Mouse (Mus musculus): ENCODE measurements at regions not wholly inside any gene's neighbourhood (a gene's known extent, or its start where the extent isn't known, plus 50 kb on each side); places are given as distances from the start of the nearest gene placed in this dataset.

DNA sequence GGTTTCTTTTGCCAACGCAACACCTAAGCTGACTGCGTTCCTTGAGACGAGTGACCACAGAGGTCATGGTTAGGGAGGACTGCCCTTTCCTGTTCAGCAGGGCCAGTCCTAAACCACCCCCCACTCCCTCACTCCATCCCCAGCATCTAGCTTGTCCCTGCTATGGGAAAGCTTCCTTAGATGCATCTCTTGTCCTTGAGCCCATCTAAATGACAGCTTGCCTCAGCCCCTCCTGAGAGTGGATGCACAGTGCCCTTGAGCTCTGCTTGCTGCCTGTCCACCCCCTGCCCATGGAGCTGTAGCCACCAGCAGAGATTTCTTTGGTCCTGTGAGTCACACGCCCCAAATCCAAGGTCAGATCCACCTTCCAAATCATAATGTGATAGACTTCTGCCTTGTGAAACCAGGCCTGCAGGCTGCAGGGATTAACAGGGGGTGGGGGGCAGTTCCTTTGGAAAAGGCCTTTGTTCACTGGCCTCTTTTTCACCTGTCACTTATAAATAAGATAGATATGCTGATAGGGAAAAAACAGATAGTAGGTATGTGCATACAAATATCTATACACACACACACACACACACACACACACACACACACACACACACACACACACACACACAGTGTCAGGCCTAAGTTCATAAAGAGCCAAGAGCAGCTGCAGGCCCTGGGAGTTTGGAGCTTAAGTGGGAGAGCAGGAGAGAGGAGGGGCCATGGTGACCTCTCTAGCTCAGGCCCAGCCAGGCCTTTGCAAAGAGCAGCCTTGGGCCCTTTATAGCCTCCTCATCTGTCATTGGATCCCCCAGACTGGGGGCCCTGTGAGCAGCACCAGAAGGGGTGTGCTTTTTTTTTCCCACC is 56.4 kb upstream of the Adra2c start:
- DNase-seq (ENCODE audit: low spot score), result no peak

GRCm38 (mm10) chr5:35216271-35216670 is 61.8 kb upstream of the Adra2c start:
- DNase-seq (ENCODE audit: low spot score), result no peak

DNA sequence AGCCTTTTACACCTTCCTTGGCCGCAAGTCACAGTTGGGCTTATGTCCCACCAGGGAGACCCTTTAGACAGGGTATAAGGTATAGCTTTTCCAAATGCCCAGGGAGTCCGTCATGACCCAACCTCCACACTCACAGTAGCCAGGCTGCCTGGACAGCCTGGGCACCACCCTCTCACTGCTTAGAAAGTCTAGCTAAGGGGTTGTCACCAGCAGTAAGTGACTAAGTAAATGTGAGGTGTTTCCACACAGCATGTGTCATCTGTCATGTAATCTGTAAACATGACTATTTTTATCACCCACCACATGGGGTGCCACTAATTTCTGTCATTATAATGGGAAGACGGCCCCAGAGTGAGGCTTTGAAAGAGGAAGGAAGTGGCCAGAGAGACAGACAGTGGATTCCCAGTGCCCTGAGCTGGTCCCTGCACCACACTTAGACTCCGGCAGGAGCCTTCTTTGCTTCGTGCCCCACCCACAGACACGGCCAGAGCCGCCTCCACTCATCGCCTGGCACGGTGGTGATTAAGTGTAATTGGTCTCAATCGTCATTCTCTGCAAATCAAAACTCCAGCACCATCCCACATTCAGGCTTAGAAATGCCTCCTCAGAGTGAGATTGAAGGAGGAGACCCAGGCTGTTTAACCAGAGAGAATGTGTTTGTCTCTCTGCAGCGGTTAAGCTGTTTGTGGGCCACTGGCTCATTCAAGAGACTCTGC is 62.5 kb upstream of the Adra2c start:
- DNase-seq (ENCODE audit: low spot score), result no peak

DNA sequence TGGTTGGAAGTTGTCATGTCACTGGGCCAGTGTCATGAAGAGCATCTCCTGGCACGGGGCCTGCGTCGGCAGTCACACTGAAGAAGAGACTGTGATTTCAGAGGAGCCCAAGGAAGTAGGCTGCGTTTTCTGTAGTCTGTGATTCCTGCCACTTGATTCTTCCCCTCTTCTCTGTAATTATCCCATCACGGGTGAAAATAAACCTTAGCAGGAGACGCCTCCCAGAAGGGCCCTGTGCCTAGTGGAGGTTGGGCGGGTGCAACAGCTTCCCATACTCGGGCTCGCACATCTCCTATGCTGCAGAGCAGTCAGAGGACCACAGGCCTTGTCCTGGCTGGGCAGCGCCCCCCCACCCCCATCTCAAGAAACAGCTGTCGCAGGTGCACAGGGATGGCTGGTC is 63.1 kb upstream of the Adra2c start:
- DNase-seq (ENCODE audit: low spot score), result no peak

DNA sequence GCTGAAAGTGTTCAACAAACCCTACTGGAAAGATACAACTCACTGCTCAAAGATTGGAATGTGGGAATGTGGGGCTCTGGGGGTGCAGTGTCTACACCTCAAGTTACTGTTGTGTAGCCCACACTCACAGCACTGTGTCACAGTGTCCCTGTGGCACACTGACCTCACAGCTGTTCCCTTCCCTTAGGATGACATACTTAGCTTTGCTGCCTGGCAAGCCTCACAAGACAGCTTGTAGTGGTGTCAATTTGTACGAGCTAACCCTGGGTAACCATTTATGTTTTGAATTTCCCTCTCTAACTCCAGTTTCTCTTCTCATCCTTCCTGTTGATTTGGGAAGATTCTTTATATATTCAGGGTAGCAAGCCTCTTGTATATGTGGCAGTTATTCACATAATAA is 68.8 kb upstream of the Adra2c start:
- DNase-seq (ENCODE audit: low spot score), result no peak

DNA sequence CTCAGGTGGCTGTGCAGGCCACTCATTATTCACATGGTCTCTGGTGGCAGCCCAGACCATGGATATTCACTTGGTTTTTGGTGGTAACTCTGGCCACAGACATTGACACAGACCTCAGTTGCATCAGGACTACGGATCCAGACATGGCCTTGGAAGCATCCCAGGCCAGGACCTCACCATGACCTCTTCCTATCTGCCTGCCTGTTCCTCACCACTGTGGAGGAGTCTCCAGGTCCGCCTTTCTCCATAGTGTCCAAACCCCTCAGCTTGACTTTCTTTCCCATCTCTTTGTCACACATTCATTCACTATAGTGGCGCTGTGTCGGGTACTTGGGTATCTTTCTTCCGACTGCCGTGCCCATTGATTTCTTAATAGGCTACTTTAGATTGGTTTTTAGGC is 74.1 kb upstream of the Adra2c start:
- no peak for DNase-seq (ENCODE audit: low spot score)

- no peak for DNase-seq (ENCODE audit: low spot score)
These were observed 79.7 kb upstream of the Adra2c start for GRCm38 (mm10) chr5:35198468-35198867.

DNA sequence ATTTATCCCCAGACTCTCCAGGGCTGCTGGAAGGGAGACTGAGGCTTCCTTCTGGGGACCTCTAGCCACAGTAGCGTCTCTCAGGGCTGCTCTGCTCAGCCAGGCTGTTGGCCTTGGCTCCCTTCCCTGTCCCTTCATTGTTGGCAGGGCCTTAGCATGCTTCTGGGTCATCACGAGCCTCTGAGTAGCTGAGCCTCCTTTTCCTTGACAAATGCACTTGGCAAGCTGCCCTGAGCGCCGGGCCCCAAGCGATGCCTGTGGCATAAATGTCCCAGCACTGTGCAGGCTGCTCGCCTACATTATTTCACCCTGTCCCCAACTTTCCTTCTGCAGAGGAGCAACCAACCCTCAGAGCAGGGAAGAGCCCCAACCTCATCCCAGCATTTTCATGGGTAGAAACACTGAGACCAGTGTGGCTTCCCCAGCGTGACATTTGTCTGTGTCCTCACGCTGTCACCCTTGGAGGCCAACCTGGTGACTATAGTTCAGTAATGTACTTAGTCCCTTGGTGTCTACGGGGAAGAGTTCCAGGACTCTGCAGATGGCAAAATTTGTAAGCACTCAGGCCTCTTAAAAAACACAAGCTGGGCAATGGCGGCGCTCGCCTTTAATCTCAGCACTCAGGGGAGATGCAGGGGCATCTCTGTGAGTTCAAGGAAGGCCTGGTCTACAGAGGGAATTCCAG is 83.7 kb upstream of the Lrpap1 start:
- peak; percentile 59 for DNase-seq (ENCODE audit: low spot score)

DNA sequence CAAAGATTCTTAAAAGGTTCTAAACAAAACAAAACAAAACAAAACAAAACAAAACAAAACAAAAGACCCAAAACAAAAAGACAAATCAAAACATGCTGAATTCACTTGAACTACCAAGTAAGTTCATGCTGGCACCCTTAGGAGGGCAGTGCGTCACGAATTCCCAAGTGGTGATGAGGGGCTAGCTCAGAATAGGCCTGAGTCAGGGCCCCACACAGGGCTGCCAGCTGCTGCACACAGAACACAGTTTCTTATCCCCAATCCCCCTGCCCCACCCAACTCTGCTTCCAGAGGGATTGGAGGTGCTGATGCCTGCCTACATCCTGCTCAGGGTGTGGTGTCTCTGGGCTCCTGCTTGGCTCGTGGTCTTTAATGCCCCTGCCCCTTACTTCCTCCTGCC is 80.3 kb upstream of the Lrpap1 start:
- no peak for DNase-seq (ENCODE audit: low spot score)

DNA sequence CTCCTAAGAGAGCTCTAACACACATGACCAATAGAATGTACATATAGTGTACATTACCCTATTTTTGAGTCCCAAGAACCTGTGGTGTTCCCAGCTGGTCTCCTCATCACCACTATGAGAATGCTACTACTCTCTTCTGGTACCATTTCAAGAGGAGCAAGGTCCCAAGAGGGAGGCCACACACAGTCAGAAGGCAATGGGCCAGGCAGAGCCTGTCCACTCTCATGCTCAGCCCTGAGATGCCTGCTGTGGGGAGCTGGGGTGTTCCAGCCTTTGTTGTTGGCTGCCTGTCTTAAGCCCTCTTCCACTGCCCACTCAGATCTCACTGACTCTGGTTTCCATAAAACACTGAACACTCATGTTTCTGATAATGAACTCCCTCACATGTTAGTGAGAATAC is 79.7 kb upstream of the Lrpap1 start:
- DNase-seq (ENCODE audit: low spot score), result no peak

DNA sequence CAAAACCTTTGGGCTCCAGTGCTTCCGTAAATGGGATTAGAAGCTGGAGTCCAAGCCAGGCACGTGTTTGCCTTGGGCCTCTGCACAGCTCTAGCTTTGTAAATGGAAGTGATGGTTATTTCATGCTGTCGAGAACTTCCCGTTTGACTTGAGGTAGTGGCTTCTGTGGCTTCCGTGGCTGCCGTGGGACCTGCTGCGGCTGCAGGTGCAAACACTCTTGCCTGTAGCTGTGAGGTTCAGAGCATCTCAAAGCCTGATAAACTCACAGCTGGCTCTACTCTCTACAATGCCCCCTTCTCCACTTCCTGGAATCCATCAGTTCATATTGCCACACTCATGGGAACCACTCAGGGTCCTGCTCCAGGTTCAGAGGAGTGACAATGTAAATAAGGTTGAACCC is 77.9 kb upstream of the Lrpap1 start:
- DNase-seq (ENCODE audit: low spot score), result no peak

DNA sequence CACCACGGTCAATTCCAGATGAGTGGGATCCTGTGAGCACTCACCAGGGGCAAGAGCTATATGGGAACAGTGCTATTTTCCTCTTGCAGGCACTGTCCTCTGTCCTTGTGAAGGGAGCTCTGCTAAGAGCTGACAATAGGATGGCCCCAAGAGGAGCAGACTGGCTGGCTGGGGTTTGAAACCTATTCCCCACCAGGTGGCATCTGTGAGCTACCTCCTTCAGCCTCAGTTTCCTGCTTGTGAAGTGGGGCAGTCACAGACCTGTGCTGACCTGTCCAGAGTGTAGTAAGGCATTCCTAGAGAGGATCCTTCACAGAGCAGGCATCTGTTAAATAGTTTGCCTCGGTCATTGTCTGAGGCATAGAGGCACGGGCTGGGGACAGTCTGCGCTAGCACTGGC is 71.8 kb upstream of the Lrpap1 start:
- no peak for DNase-seq (ENCODE audit: low spot score)

DNA sequence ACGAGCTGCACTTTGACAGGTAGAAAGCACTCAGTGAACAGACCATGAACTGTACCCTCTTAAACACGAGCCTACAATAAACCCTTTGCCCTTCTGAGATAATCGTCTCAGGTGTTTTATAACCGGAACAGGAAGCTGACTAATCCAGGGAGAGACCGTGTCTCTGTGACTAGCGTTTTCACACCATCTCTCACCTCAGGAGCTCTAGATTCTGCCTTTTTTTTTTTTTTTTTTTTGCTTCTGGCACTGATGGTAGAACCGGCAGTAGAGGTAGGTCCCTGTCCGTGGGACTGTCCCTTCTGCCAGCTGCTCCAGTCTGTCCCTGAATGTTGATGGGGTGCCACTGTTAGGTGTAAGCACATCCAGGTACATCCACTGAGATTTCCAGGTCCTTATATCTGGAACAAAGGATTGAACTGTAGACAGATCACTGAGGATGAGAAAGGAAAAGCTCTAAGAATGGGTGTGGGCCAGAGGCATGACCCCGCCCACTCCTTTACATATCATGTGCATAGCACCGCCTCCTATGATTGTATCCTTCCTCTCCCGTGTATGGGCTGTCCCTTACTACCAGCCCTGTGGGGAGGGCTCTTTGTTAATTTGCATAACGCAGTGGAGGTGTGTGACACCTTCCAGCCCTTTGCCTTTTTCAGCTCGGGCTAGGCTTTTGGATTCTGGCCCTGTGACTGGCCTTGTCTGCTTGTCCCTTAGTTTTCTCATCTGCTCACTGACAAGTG is 70.7 kb upstream of the Lrpap1 start:
- DNase-seq (ENCODE audit: low spot score), result no peak

DNA sequence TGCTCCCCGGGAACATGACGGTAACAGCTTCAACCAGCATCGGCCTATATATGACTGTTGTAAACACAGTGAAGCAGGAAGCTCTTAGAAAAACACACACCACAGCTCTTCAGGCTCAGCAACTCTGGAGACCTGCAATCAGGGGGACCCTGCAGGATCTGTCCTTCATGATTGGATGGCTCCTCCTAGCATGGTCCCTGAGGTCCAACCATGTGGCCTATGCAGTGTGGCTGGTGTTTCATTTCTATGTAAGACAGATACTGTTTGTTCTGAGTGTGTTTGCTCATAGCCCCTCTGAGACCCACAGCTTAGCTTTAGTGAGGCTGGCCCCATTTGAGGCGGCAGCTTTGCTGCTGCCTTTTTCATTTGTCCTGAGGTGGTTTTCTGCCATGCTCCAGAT is 68.8 kb upstream of the Lrpap1 start:
- no peak for DNase-seq (ENCODE audit: low spot score)

DNA sequence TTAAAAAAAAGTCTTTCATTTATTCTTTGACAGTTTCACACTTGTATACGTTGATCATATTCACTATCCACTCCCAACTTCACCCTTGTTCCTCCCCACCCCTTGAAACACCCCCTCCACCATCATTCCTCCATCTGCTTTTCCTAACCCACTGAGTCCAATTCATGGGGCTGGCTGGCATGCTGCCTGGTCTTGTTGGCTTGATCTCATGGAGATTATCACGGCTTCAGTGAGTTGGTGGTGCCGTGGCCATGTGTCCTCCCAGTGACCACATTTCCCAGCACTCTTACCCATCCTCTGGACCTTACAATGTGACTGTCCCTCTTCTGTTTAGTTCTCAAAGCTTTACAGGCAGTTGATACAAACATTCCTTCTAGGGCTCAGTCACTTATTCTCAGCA is 65.8 kb upstream of the Lrpap1 start:
- DNase-seq (ENCODE audit: low spot score), result no peak

- no peak for DNase-seq (ENCODE audit: low spot score)
These were observed 65.0 kb upstream of the Lrpap1 start for GRCm38 (mm10) chr5:35170369-35171130.

GRCm38 (mm10) chr5:35169614-35170293 is 64.2 kb upstream of the Lrpap1 start:
- no peak for DNase-seq (ENCODE audit: low spot score)

DNA sequence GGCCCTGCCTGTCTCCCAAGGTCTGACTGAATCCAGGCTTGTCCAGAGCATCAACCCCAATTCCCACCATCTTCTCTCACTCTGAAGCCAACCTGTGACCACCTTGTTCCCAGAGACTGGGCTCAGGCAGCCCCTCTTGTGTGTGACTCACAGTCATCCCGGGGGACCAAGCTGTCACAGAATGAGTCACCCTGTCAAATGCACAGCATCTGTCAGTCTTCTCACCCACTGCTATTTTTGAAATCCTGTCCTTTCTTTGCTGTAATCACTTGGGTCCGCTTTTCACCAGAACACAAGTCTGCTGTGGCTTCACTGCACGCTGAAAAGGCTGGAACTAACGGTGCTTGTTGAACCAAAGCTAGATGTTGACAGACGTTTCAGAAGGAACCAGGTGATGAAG is 63.3 kb upstream of the Lrpap1 start:
- DNase-seq (ENCODE audit: low spot score), result no peak

DNA sequence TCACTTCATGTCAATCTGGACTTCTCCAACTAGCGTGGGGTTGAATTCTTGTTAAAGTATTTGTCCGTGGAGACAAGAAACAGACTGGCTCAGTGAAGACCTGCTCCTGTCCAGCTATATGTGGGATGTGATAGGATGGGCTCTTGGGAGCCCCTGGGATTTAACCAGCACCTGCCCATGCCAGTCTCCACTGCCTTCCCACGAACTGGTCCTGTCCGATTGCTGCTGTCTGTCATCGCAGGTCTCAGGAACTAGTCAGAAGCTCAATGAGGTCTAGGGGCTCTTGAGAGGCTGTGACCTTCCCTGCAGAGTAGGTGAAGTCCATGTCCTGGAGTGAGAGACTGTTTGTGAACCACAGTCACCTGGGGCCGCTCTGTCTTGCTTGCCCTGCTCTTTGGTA is 62.8 kb upstream of the Lrpap1 start:
- no peak for DNase-seq (ENCODE audit: low spot score)

- DNase-seq (ENCODE audit: low spot score), result no peak
These were observed 60.4 kb upstream of the Lrpap1 start for GRCm38 (mm10) chr5:35165993-35166392.

GRCm38 (mm10) chr5:35165459-35165858 is 59.9 kb upstream of the Lrpap1 start:
- no peak for DNase-seq (ENCODE audit: low spot score)
